Mouse (Mus musculus) Muller cell, postnatal 12 days (primary cell): ENCODE results near the gene Lama4.

Experiments used
- DNase-seq: peaks from one replicate; pipeline ENCODE4 v3.0.0-alpha.2; 2015; ENCODE audit errors: inconsistent ontology term

Gene Lama4

DNA sequence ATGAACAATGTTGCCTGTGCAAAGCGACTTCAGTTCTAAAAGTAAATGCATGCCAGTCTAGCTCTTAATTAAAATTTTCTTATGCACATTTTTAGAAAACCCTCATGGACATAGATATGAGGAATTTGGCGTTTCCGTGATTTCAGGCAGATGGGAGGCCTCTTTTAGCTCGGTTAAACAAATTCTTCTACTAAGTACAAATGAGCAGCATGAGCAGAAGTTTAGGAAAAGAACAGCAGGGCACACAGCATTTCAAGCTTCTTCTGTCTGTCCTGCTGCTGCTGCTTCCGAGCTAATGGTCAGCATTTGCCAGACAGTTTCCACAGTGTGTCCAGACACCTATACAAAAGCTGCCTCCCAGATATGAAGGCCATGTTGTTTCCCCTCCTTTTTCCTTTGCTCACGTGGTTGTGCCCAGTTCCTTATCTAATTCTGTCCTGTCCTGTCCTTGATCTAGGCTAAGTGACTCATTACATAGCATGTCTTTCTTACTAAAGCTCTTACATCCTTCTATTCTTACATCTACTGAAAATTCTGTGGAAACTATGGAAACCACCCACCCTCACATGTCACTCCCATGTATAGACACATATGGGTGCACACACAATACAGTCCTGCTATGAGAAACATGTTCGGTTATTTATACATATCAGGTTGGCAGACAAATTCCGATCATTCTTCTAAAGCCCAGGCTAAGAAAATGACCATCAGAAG lies 84.4 kb downstream of the Lama4 start:
- no peak for DNase-seq

DNA sequence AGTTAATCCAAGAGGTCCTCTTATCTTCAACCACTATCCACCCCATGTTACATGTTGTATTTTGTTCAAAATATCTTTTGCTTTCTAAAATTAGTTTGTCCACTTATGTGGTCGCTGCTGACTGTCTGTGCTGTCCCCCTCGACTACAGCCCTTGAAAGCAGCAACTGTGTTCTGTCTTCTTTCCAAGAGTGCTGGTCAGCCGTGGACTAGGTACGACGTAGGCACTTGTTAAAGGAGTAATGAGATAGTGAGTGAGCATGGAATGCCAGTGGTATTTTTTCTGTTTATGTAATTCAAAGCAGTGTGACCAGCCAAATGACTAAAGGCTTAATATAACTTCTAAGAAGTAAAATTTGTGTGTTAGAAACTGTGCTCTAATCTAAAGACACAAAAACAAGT lies 90.7 kb downstream of the Lama4 start:
- DNase-seq = no peak

DNA sequence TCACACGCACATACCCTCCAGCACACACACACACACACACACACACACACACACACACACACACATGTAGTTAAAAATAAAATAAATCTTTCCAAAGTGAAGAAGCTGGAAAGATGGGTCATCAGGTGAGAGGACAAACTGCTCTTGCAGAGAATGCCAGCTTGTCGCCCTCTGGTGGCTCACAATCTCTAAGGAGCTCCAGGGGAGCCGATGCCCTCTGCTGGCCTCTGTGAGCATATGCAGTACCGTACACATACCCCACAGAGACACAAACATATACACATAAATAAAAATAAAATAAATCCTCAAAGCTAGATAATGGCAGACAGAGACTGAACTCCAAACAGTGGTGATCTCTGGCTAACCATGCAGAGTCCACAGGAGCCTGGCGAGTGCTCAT lies 99.4 kb downstream of the Lama4 start:
- DNase-seq = no peak

DNA sequence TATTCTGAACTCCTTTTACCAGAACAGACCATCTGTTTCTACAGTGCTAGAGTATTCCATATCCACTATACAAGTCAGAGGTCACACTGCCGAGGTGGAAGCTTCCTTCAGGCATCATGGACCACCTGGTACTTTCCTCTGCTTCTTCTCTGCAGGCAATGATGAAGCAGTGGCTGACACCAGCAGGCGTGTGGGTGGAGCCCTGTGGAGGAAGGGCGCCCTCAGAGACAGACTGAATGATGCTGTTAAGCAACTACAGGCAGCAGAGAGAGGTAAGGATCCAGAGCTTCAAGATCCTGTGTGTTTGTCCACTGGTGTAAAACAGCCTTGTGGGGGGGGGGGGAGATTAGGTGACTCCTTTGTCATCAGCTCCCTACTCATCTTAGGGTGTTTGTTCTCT lies 100.1 kb downstream of the Lama4 start:
- no peak for DNase-seq

DNA sequence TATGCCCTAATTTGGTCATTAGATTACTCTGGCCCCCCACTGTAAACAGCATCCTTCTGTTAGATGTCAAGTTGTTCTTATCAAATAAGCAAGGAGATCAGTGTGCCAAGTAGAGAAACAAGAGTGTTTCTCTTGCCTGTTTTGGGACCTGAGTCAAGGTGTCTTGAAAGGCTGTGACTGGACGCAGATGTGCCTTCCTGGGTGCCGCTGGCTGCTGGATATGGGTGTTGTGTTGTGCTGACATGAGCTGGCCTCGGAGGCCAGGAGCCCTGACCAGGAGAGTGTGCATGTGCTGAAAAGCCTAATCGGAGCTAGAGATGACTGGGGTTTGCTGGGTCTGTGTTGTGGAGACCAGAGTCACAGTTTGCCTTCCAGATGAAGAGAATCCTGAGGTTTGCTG lies 100.7 kb downstream of the Lama4 start:
- DNase-seq = no peak

DNA sequence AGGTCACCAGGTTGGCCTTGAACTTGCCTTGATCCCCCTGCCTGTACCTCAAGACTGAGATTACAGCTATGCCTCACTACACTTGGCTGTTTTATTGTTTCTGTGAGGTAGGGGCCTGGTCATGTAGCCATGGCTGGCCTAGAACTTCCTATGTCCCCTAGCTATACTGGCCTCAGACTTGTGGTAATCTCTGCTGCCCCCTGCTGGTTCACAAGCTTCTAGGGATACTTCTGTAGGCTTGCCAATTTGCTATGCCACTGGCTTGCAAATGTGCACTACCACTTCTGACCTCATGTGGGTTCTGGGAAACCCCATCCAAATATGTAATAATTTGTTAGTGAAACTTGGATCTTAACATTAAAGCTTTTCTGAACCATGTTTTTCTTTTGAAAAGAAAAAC lies 101.6 kb downstream of the Lama4 start:
- DNase-seq = no peak

DNA sequence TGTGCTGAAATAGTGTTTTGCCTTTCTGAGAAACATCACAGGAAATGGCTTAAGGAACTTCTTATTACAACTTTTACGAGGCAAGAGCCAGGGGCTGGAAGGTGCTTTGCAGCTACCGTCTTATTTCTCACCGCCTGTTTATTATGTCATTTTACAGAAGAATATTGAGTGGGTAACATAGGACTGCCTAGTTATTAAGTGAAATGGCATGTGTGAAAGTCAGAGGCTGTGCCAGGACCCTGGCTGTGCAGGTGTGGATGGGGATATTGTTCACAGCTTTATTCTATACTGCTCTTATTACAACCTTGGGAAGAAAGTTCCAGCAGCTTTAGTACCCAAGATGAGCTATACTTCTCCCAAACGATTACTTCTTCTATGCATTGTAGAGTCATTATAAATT lies 106.7 kb downstream of the Lama4 start:
- no peak for DNase-seq

DNA sequence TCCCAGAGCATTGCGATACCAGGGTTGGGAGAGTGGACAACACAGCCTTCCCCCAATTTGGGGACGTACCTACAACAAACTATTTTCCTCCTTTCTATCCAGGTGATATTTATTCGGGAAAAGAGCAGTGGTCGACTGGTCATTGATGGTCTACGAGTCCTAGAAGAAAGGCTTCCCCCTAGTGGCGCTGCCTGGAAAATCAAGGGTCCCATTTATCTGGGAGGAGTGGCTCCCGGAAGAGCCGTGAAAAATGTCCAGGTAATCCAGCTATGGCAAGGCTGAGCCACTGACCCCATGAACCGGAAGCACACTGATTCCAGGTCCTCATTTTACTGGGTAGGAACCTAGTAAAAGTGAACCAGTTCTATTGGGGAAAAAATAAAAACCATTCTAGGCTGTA lies 131.7 kb downstream of the Lama4 start:
- DNase-seq = peak; percentile 12

DNA sequence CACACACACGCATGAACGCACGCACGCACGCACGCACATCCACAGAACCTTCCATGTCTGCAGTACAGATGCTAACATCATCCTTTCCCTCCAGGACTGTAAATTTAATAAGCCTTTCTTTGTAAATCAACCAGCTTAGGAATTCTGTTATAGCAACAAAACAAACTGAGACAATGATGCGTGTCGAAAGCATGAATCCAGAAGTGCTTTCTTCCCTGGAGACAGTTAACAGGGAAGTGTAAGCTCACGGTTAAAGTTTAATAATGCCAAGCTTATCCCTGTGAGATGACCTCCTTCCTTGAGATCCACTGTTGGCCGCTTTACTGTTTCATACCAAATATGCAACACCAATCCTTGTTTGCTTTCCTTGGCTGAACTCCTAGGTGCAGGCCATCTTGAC lies 133.4 kb downstream of the Lama4 start:
- DNase-seq = no peak

DNA sequence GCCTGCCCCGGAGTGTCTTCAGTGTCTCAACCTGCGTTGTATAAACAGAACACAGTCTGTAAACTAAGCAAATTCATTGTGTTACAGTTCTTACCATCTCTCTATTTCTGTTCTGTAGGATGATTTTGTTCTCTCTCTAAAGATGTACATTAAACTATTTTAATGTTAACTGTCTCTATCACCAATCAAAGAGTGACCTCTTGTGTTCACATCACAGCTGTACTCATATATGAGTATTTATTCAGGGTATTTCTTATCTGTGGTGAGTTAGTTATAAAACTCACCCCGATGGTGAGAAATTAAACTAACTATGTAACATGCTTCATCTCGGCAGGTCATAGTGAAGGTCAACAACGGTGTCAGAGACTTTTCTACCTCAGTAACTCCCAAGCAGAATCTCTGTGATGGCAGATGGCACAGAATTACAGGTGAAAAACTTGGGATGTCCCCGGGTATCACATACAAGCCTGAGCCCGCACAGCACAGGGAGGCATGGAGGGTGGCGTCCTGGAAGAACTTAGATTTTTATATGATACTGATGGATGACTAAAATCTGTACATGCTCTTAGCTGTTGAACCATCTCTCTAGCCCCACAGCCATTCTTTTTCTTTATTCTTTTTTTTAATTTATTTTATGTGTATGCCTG lies 139.6 kb downstream of the Lama4 start:
- DNase-seq = no peak

DNA sequence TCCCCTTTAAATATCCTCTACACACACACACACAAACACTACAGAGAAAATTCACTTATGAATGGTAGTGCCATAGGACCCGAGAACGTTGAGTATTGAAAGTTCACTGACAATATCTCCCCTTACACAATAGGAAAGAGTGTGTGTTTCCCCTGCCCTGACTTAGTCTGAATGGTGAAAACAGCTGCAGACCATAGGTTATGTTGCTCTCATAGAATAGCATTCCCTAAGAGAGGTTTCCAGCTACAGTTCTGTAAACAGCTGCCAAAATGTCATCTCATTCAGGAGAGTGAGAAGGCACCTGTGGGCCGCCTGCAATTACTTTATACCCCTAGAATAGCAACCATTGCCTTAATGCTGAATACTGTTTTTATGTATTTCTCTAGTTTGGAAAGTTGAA lies 141.1 kb downstream of the Lama4 start:
- no peak for DNase-seq

DNA sequence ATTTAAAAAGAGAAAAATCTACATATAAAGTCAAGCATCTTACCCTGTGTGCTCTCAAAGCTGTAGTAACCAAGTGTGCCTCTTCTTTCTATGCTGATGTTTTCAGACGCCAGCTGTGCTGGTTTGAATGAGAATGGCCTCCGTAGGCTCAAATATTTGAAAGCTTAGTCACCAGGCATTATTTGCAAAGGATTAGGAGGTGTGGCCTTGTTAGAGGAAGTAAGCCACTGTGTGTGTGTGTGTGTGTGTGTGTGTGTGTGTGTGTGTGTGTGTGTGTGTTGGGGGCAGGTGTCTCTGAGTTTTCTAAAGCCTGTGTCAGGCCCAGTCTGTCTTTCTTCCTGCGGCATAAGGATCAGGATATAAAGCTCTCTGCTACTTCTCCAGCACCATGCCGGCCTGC lies 141.6 kb downstream of the Lama4 start:
- no peak for DNase-seq

DNA sequence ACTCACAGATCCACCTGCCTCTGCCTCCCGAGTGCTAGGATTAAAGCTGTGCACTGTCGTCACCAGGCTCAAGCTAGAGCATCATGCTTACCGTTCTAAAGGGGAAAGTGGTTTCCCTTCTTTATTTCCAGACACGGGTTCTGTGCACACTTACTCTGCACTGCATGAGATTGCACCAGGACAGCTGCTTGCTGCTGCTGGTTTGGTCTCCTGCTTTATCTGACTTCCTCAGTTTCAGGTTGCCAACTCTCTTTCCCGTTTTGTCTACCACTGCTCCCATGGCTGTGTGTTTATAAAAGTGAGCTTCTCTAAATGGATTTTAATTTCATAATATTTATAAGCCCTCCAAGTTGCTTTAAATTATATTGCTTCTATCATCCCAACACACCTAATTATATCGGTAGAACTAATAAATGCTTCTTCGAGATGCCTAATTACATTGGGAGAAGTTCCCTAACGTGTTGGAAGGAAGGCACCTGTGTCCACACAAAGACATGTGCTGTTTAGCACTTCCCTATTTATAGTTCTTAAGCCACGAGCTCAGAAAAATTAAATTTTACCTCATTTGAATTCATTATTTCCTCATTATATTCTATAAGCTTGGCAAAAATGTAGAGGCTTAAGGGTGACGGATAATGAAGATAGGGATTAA lies 143.6 kb downstream of the Lama4 start:
- DNase-seq = no peak

DNA sequence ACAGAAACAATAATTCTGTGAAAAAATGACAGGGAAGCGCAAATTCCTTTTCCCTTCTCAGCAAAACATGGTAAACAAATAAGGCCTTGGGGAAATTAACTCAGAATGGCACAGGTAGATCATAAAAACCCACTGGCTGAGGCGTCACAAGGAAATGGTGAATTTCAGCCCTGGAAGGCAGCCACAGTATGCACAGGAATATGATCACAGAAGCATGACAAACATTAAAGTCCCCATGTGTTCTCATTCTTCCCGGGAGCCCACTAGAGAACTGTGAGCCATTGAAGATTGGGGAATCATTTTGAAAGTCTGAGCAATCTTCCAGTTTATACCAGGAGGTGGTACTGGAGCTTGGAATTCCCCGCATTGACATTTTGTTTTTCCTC lies 144.2 kb downstream of the Lama4 start:
- no peak for DNase-seq

DNA sequence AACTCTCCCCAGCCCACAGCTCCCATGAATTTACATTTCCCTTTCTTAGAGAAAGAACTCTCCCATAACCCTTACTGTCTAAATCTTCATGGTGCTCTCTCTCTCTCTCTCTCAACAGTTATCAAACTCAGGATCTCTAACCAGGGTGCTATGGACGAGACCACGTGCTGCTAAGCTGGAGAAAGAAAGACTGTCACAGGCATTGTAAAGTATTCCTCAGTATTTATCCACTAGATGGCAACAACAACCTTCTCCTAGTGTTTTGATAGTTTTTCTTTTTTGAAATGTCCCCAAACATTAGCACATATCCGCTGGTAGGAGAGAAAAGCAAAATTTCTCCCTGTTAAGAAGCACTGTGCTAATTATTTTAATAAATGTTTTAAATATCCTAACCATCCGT lies 156.1 kb downstream of the Lama4 start:
- DNase-seq = peak; percentile 16

DNA sequence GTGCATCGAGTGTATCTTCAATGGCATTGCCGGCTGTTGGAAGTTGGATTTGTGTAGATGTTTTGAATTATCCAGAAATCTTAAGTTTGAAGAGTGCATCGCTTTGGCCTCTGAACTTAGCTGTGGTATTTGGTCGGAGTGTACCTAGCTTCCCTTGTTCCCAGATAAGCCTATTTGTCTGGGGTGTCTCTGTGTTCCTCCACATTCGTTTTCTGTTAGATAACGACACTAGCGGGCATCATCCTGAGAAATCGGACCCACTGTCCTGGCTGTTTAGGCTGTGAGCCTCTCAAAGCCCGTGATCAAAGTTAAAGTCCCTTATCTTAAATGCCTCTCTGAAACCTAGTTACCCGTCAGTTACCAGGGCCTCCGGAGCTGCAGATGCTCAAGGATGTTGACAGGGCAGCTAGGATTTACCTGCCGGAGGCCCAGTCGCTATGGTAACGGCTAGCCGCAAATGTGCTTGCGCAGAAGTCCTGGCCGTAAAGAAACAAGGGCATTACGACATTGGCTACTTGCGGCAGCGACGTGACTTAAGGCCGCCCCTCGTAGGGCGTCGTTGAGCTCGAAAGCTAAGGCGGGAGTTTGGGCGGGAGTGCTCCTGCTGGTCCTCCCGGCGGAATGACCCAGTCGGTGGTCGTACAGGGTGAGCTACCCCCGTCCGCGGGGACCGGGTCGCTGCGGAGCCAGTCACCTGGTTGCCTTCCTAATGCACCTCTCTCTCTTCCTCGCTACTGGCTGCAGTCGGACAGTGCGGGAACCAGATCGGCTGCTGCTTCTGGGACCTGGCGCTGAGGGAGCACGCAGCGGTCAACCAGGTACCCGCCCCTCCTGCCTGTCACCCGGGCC lies 168.4 kb downstream of the Lama4 start, which contains the start of the genes Fam229b and Tube1:
Gene Fam229b, minus strand, starts transcription at position 453 of the 849 bp plus-strand sequence.
Gene Tube1, plus strand, starts transcription at position 515 of the 849 bp plus-strand sequence.
- DNase-seq = peak; percentile 88

DNA sequence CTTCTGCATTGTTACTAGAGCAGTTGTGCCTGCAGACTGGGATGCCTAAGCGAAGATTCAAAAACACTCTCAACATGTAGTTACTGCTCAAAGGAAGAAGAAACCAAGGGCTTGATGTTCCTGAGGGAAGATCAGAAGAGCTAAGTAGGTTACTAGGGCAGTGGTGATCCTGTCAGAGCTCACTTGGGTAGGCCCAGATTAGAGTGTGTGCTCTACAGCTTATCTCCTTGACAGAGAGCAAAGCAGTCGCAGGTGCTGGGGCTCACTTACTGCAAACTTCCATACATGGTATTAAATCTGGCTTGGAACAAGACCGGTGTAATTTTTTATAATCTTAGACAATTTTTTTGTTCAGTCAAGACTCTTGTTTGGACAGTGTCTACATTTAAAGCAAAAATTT lies 172.5 kb downstream of the Lama4 start:
- DNase-seq = no peak

DNA sequence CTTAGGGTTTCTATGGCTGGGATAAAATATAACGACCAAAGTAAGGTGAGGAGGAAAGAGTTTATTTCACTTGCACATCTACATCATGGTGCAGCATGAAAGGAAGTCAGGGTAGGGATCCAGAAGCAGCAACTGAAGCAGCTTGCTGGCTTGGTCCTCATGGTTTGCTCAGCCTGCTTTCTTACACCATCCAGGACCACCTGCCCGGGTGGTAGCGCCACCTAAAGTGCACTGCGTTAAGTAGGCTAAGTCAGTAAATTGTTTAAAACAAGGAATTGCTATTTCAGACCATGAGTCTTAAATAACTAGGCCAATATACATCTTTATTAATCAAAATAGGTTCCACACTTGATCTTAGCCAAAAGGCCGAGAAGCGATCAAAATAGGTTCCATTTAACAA lies 173.4 kb downstream of the Lama4 start:
- no peak for DNase-seq

DNA sequence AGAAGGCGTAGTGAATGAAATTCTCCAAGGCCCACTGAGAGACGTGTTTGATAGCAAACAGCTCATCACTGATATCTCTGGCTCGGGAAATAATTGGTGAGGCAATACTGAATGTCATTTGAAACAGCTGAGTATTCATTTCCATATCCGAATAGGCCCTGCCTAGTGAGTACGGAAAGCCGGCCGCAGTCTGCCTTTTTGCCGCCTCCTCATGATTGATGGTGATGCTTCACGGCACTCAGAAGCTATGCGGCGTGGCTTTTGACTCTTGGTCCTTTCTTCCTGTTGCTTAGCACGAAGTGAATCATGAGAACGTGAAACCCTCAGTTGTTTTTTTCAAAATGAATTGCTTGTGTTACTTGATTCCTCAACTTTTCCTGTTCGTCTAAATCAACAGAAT lies 175.5 kb downstream of the Lama4 start:
- DNase-seq = no peak

DNA sequence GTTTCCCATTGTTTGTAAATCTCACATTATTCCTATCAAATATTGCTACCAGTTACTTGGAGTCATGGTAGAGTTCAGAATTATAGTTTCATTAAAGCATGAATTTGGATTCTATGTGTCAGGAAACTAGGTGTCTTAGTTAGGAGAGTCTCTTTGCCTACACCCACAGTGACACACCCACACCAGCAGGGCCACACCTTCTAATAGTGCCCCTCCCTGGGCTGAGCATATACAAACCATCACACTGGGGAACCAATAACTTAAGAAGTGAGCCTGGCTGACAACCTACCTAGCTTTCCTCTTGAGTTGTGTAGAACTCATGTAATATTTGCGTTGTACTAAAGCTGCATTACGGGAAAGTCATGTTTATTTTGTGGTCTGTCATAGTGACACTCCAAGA lies 176.1 kb downstream of the Lama4 start:
- DNase-seq = no peak

DNA sequence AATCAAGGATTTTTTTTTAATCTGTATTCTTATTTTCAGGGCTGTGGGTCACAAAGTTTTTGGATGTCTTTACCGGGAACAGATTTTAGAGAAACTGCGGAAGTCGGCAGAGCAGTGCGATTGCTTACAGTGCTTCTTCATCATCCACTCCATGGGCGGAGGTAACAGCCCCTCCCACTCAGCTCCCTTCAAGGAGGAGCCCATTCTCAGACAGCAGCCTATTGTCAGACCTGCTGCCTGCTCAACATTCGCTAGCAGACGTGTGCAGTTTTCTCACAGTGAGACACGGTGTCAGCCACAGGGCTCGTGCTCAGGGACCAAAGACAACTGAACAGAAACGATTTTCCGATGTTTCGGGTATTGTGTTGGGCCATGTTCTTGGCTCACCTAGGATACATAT lies 176.9 kb downstream of the Lama4 start:
- no peak for DNase-seq

DNA sequence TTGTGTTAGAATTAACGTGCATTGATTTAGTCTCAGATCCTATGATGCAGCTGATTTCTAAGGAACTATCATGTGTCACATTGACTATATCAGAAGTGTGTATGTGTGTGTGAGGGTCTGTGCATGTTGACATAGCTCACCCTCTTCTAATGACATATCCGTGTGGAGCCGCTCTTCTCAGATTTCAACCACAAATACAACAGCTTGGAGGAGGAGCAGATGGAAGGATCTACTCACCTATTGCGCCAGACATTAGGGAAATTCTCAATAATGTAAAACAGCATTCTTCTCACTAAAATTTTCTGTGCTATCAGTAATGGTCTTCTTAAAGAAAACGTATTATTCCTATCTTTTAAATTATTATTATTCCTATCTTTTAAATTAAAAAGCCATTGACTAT lies 191.4 kb downstream of the Lama4 start:
- DNase-seq = no peak
